Mouse (Mus musculus): Measurements from ENCODE around the gene Nanos2. TPM values are rescaled to one million over a fixed set of nuclear protein-coding genes. Genes with fewer than 3 reads are reported as not detected.

Gene Nanos2
- 0.32 and 0.84 TPM in 2 replicates for polyA plus RNA-seq (2012; rRNA removed)

DNA sequence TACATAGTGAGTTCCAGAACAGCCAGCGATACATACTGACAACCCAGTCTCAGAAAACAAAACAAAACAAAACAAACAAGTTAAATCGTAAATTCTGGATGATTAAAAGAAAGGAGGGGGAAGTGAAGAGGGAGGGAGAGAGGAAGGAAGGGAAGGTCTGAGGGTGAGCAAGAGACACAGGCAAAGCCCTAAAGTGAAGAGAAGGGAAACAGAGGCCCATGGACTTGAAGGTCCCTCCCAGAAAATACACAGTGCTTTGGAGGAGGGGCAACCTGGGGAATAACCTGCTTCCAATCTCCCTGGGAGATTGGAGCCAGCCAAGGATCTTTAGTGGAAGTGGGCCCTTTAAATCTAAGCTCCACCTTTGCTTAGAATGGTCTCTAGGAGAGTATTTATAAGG is at the start of gene Nanos2:
Nanos2 (plus strand) TSS at position 301 of the 400 bp plus-strand sequence.

DNA sequence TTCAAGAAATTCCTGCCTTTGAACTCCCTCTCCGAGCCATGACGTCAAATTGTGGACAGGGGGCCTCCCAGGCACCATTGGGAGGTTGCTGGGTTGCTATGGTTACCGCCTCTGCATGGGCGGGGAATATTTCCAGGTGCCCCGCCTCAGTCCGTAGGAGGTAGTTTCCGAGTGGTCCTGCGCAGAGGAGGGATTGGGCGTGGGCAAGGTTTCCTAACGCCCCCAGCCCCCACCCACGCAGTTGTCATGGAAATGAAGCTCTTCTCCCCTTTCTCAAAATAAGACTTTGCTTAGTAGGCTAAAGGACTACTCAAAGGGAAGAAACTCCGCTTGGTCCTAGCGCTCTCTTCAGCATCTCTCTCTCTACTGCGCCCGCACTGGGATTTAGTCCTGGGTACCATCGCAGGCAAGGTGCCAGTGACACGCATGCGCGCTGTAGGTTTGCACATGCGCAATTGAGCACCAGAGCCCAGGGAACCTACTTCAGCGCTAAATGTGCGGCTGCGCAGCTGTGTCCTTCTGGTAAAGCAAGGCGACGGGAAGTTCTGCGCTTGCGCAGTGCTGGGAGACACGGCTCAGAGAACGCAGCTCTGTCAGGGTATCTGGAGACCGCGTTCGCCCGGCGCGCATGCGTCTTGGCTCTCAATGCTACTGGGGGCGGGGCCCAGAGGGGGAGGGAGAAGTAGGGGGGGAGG is 3.5 kb downstream of the Nanos2 start, which contains the start of gene Mypop:
Mypop (plus strand) TSS at position 645 of the 695 bp plus-strand sequence.

DNA sequence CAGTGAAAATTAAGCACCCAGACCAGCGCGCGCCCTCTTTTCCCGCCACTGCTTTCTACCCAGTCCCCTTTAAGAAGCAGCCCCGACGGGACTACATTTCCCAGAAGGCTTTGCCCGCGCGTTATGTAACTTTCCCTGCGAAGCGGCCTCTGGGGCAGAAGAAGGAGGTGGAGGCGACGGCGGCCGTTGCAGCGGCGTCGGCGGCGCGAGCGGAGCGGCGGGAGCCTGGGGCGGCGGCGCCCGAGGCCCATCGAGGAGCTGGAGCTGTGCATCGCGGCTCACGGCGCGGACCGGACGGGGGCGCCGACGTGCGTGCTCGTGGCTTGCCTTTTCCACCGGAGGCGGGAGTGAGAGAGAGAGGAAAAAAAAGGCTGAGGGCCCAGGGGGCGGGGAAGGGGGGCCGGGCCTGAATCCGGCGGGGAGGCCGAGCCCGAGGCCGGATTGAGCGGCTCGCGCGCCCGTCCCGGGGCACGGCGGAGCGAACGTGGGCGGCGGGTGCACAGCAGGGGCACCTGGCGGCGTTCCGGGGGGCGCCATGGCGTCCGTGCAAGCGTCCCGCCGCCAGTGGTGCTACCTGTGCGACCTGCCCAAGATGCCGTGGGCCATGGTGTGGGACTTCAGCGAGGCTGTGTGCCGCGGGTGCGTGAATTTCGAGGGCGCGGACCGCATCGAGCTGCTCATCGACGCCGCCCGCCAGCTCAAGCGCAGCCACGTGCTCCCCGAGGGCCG is 16.9 kb downstream of the Nanos2 start, which contains the start of gene Irf2bp1:
Irf2bp1 (plus strand) TSS at position 143 of the 729 bp plus-strand sequence.

GRCm38 (mm10) chr7:19023357-19023814 is 36.2 kb downstream of the Nanos2 start, which contains the start of gene Foxa3:
TSS of gene Foxa3 (minus strand) at chr7:19023538.

GRCm38 (mm10) chr7:19024096-19024506 is 36.9 kb downstream of the Nanos2 start, which contains the start of gene Sympk:
TSS of gene Sympk (plus strand) at chr7:19024377.

Other genes starting within 250 kb of the Nanos2 start
- 0.05 and 0.19 TPM in 2 replicates for gene Psg19, start 188.9 kb upstream of the Nanos2 start, polyA plus RNA-seq (2012; rRNA removed)
- 0.10 and 0.40 TPM in 2 replicates for gene Psg17, start 165.8 kb upstream of the Nanos2 start, polyA plus RNA-seq (2012; rRNA removed)
- 0.51 and 0.59 TPM in 2 replicates for gene Mill2, start 147.4 kb upstream of the Nanos2 start, polyA plus RNA-seq (2012; rRNA removed)
- 0.67 and 1.1 TPM in 2 replicates for gene Pglyrp1, start 116.1 kb upstream of the Nanos2 start, polyA plus RNA-seq (2012; rRNA removed)
- 39.2 and 123 TPM in 2 replicates for gene Ccdc61, start 77.0 kb upstream of the Nanos2 start, polyA plus RNA-seq (2012; rRNA removed)
- gene Nova2, start 61.5 kb upstream of the Nanos2 start, polyA plus RNA-seq (2012; rRNA removed) = 15.5 and 23.3 TPM in 2 replicates
- gene Mypop, start 3.8 kb downstream of the Nanos2 start, polyA plus RNA-seq (2012; rRNA removed) = 7.1 and 7.9 TPM in 2 replicates
- gene Irf2bp1, start 16.6 kb downstream of the Nanos2 start, polyA plus RNA-seq (2012; rRNA removed) = 31.9 and 58.6 TPM in 2 replicates
- gene Foxa3, start 36.1 kb downstream of the Nanos2 start, polyA plus RNA-seq (2012; rRNA removed) = 0.57 and 0.67 TPM in 2 replicates
- 84.7 and 90.8 TPM in 2 replicates for gene Sympk, start 37.0 kb downstream of the Nanos2 start, polyA plus RNA-seq (2012; rRNA removed)
- 0.02 and 0.11 TPM in 2 replicates for gene Rsph6a, start 67.3 kb downstream of the Nanos2 start, polyA plus RNA-seq (2012; rRNA removed)
- gene Dmwd, start 88.8 kb downstream of the Nanos2 start, polyA plus RNA-seq (2012; rRNA removed) = 85.3 and 111 TPM in 2 replicates
- gene Dmpk, start 96.4 kb downstream of the Nanos2 start, polyA plus RNA-seq (2012; rRNA removed) = 67.7 and 68.8 TPM in 2 replicates
- 35.0 and 44.6 TPM in 2 replicates for gene Six5, start 107.2 kb downstream of the Nanos2 start, polyA plus RNA-seq (2012; rRNA removed)
- 0.97 and 3.3 TPM in 2 replicates for gene Gm4969, start 131.0 kb downstream of the Nanos2 start, polyA plus RNA-seq (2012; rRNA removed)
- gene Fbxo46, start 132.5 kb downstream of the Nanos2 start, polyA plus RNA-seq (2012; rRNA removed) = 10.6 and 11.1 TPM in 2 replicates
- 9.8 and 13.3 TPM in 2 replicates for gene Qpctl, start 161.9 kb downstream of the Nanos2 start, polyA plus RNA-seq (2012; rRNA removed)
- gene Snrpd2, start 162.3 kb downstream of the Nanos2 start, polyA plus RNA-seq (2012; rRNA removed) = 200 and 212 TPM in 2 replicates
- 2.4 and 3.1 TPM in 2 replicates for gene Gipr, start 178.7 kb downstream of the Nanos2 start, polyA plus RNA-seq (2012; rRNA removed)
- 26.1 and 34.5 TPM in 2 replicates for gene Eml2, start 189.0 kb downstream of the Nanos2 start, polyA plus RNA-seq (2012; rRNA removed)
- 1.6 and 4.5 TPM in 2 replicates for gene Gpr4, start 225.1 kb downstream of the Nanos2 start, polyA plus RNA-seq (2012; rRNA removed)
- gene Opa3, start 240.9 kb downstream of the Nanos2 start, polyA plus RNA-seq (2012; rRNA removed) = 24.3 and 29.1 TPM in 2 replicates

Measured in central nervous system, embryonic 11.5 days (tissue).